Mouse (Mus musculus) heart, postnatal 14 days (tissue): ENCODE measurements around the gene Gm44502. TPM values are rescaled to one million over a fixed set of nuclear protein-coding genes. Genes with fewer than 3 reads are reported as not detected.
A peak's percentile ranks its signal among the peaks of the same experiment; 100 is the strongest.

Experiments
- DNase-seq, 2 experiments: peaks; one replicate each; pipeline ENCODE4 v3.0.0; 2021 to 2022
- intact Hi-C: fragments of 180-260 bp; cut with DNase I; formaldehyde crosslinking; loops from one replicate; pipeline ENCODE4 v1.15.1; 2025
- total RNA-seq, 2 experiments: library from RNA; stranded (reverse); gene quantifications; 2 replicates each; pipeline ENCODE4 v1.2.3; 2021

The Gm44502 gene
- total RNA-seq, 2 experiments from 2014 or later = 11.0 to 14.6 TPM

GRCm38 (mm10) chr15:89373027-89373761, 56.3 kb downstream of the Gm44502 start:
- peak; percentile 86 to 87 for DNase-seq
- intact Hi-C loops = loop anchor here (2.0 to 5.0 kb wide), 3 partner anchors 16 to 214 kb away; partner anchors contain the start of gene Sbf1

- intact Hi-C loops = loop anchor here (2.0 to 5.0 kb wide), 3 partner anchors 16 to 215 kb away; partner anchors contain the start of gene Sbf1
- DNase-seq = no peak
Measured at GRCm38 (mm10) chr15:89372536-89372935, 57.0 kb downstream of the Gm44502 start.

- intact Hi-C loops = loop anchor here (2.0 to 5.0 kb wide), 3 partner anchors 15 to 215 kb away; partner anchors contain the start of gene Sbf1
- DNase-seq = no peak
Measured at GRCm38 (mm10) chr15:89372068-89372467, 57.4 kb downstream of the Gm44502 start.

Other genes with a start within 250 kb of the Gm44502 start
- gene Plxnb2, start 248.9 kb downstream of the Gm44502 start, total RNA-seq = 100 to 1,000 TPM in 1 of 2 experiments, 10 to 100 TPM in 1; 98.2 to 101 TPM
- 10 to 100 TPM in 1 of 2 experiments, 1 to 10 TPM in 1; 9.7 to 10.1 TPM for gene Dennd6b, start 233.2 kb downstream of the Gm44502 start, total RNA-seq
- gene Ppp6r2, start 218.1 kb downstream of the Gm44502 start, total RNA-seq = 10 to 100 TPM; 57.8 to 61.2 TPM
- 10 to 100 TPM; 70.7 to 74.7 TPM for gene Sbf1, start 114.4 kb downstream of the Gm44502 start, total RNA-seq
- gene Adm2, start 107.0 kb downstream of the Gm44502 start, total RNA-seq = not detected
- not detected for gene Miox, start 95.3 kb downstream of the Gm44502 start, total RNA-seq
- gene Lmf2, start 74.0 kb downstream of the Gm44502 start, total RNA-seq = 10 to 100 TPM; 33.1 to 38.3 TPM
- gene Ncaph2, start 74.0 kb downstream of the Gm44502 start, total RNA-seq = 10 to 100 TPM; 56.0 to 64.7 TPM
- gene Sco2, start 55.9 kb downstream of the Gm44502 start, total RNA-seq = 10 to 100 TPM; 19.7 to 21.4 TPM
- gene Tymp, start 52.7 kb downstream of the Gm44502 start, total RNA-seq = under 1 TPM; 0.20 to 0.74 TPM
- gene Odf3b, start 50.4 kb downstream of the Gm44502 start, total RNA-seq = 1 to 10 TPM in 1 of 2 experiments, under 1 TPM in 1; 0.76 to 1.6 TPM
- not detected for gene Klhdc7b, start 44.8 kb downstream of the Gm44502 start, total RNA-seq
- not detected for gene Syce3, start 19.2 kb downstream of the Gm44502 start, total RNA-seq
- gene Cpt1b, start 3.8 kb downstream of the Gm44502 start, total RNA-seq = 100 to 1,000 TPM; 596 TPM
- 1 to 10 TPM; 1.6 to 2.9 TPM for gene C730034F03Rik, start 107 bp downstream of the Gm44502 start, total RNA-seq
- gene Chkb, start 212 bp upstream of the Gm44502 start, total RNA-seq = 10 to 100 TPM; 50.9 to 59.9 TPM
- gene Mapk8ip2, start 24.2 kb upstream of the Gm44502 start, total RNA-seq = under 1 TPM; 0.05 to 0.31 TPM
- gene Arsa, start 47.7 kb upstream of the Gm44502 start, total RNA-seq = 10 to 100 TPM; 13.7 to 15.5 TPM
- 10 to 100 TPM; 78.7 to 83.9 TPM for gene Shank3, start 69.9 kb upstream of the Gm44502 start, total RNA-seq
- under 1 TPM; 0.15 to 0.53 TPM for gene Acr, start 138.6 kb upstream of the Gm44502 start, total RNA-seq
- gene Rabl2, start 162.2 kb upstream of the Gm44502 start, total RNA-seq = 1 to 10 TPM; 5.0 to 7.5 TPM